Mouse (Mus musculus) G1E (cell line): ENCODE data around the gene St3gal2. TPM values are rescaled to one million over a fixed set of nuclear protein-coding genes. Genes with fewer than 3 reads are reported as not detected.
A peak's percentile ranks its signal among the peaks of the same experiment; 100 is the strongest.

ENCODE experiments used
- ATAC-seq: 2 replicates; pipeline ENCODE4 v1.8.0; 2016; ENCODE audit warnings: mild to moderate bottlenecking; ENCODE audit not compliant: insufficient number of reproducible peaks, poor library complexity, low FRiP score, severe bottlenecking; ENCODE audit errors: extremely low read depth
- DNase-seq: peaks from one replicate; pipeline ENCODE4 v3.0.0; 2012; ENCODE audit warnings: low spot score
- H3K27me3 ChIP-seq: 2 replicates; pipeline ENCODE4 v1.6.1; 2012; ENCODE audit warnings: mild to moderate bottlenecking, low read length, inconsistent platforms; ENCODE audit not compliant: insufficient read depth
- H3K36me3 ChIP-seq: replicated peaks from 2 replicates; pipeline ENCODE3; 2012; ENCODE audit warnings: mild to moderate bottlenecking, inconsistent platforms
- H3K4me1 ChIP-seq: 2 replicates; pipeline ENCODE4 v1.6.1; 2012; ENCODE audit warnings: low read depth, low read length, inconsistent platforms, mixed read lengths; ENCODE audit not compliant: insufficient read depth
- H3K4me3 ChIP-seq: 2 replicates; pipeline ENCODE4 v1.5.1; 2012; ENCODE audit warnings: low read depth, mild to moderate bottlenecking, inconsistent platforms, low read length, moderate library complexity, mixed read lengths
- H3K9me3 ChIP-seq: replicated peaks from 2 replicates; pipeline ENCODE4 v1.6.1; 2012; ENCODE audit warnings: inconsistent platforms
- CTCF ChIP-seq: IDR thresholded peaks from 2 replicates; pipeline ENCODE4 v1.5.1; 2012; ENCODE audit warnings: low read depth, low read length, inconsistent platforms, mixed read lengths
- GATA1 ChIP-seq: IDR thresholded peaks from 2 replicates; pipeline ENCODE4 v1.6.1; 2012; ENCODE audit warnings: borderline replicate concordance, low read length, inconsistent platforms, mixed read lengths
- GATA2 ChIP-seq: IDR thresholded peaks from 2 replicates; pipeline ENCODE4 v1.6.1; 2012; ENCODE audit warnings: low read depth, low read length, inconsistent platforms, borderline replicate concordance
- POLR2AphosphoS5 ChIP-seq: IDR thresholded peaks from 2 replicates; pipeline ENCODE4 v1.6.1; 2012; ENCODE audit warnings: low read depth, low read length, inconsistent platforms; ENCODE audit not compliant: insufficient replicate concordance
- TAL1 ChIP-seq: conservative IDR thresholded peaks from 2 replicates; pipeline ENCODE4 v1.6.1; 2012; ENCODE audit warnings: low read depth, low read length, inconsistent platforms, mixed read lengths
- polyA plus RNA-seq: library from polyadenylated mRNA; stranded (reverse); fragments of >175 nt; gene quantifications from 2 replicates; pipeline ENCODE4 v1.2.3, GENCODE M21; 2012
- total RNA-seq, 2 experiments: library from RNA; stranded (forward) in 1 of 2; stranded (reverse) in 1 of 2; fragments of 200-1000 nt in 1 of 2; fragments of >200 nt in 1 of 2; fragmentation: Nextera tagmentation in 1 of 2; gene quantifications; 2 replicates each; pipeline ENCODE4 v1.2.3; 2014 to 2017

Gene St3gal2
- total and polyA plus RNA-seq, 3 experiments: 22.8 to 124 (median 94.4) TPM

DNA sequence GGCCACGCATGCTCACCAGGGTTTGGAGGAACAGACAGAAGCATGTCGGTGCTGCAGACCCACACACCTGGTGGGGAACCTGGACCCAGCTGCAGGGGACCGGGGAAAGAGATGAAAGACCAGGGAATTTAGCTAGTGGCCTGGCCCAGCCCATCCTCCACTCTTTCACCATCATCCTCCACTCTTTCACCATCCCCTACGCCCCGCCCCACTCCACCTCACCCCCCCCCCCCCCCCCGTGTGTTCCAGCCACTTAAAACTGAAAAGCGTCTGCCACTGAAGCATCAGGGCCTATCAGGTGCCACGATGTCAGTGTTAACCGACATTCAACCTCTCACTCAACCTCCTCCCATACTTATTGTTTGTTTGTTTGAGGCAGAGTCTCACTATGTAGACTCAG is 24.5 kb upstream of the St3gal2 start:
- H3K36me3 ChIP-seq: peaks cover 87% of the 10 kb centered on the region

DNA sequence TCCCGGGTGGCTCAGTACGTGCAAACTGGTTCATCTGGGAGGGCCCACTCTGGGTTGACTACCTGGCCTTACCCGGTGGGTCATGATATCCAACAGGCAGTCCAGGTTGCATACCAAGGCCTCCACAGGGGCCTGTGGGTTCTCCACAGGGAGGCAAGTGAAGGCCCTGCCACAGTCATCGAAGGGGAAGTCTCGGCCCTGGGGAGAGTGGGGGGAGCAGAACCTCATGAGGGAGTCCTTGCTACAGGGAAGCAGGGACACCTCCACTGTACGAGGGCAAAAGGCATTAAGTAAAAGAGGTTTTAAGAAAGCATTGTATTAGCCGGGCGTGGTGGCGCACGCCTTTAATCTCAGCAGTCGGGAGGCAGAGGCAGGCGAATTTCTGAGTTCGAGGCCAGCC is 23.9 kb upstream of the St3gal2 start:
- DNase-seq (no peak), ATAC-seq (no peak)
- Histone ChIP-seq H3K27me3 (no peaks in the 10 kb centered on the region), H3K9me3 (no peaks in the 10 kb centered on the region), H3K4me3 (no peak overlapping the region), H3K36me3 (peaks cover 86% of the 10 kb centered on the region), H3K4me1 (peaks cover 23% of the 10 kb centered on the region)
- TF ChIP-seq CTCF (no peak), GATA2 (no peak), GATA1 (no peak), TAL1 (no peak), POLR2AphosphoS5 (no peak)

More for the DNA sequence above, 24.5 kb upstream of the St3gal2 start:
- ATAC-seq (no peak), DNase-seq (no peak)
- H3K27me3 ChIP-seq: no peaks in the 10 kb centered on the region
- H3K4me1 ChIP-seq: peaks cover 19% of the 10 kb centered on the region
- H3K4me3 ChIP-seq: no peak overlapping the region
- TF ChIP-seq GATA1 (no peak), CTCF (no peak), TAL1 (no peak), POLR2AphosphoS5 (no peak), GATA2 (no peak)
- no peaks in the 10 kb centered on the region for H3K9me3 ChIP-seq

DNA sequence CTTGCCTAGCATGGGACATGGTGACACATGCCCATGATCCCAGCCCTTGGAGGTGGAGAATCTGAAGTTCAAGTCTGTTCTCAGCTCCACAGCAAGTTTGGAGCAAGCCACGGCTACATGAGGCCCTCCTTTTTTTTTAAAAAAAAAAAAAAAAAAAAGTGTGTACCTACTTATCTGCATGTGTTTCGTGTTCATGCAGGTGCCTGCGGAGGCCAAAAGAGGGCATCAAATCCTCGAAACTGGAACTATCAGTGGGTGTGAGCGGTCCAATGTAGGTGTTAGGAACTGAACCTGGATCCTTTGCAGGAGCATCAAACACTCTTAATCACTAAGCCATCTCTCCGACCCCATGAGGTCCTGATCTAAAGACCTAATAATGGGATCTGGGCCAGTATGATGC is 22.2 kb upstream of the St3gal2 start:
- Histone ChIP-seq H3K36me3 (peaks cover 72% of the 10 kb centered on the region), H3K4me1 (peaks cover 32% of the 10 kb centered on the region), H3K4me3 (no peak overlapping the region), H3K27me3 (no peaks in the 10 kb centered on the region), H3K9me3 (no peaks in the 10 kb centered on the region)
- ATAC-seq (no peak), DNase-seq (no peak)
- no peak for TF ChIP-seq CTCF
- no peak for TF ChIP-seq POLR2AphosphoS5
- TF ChIP-seq GATA2: no peak

DNA sequence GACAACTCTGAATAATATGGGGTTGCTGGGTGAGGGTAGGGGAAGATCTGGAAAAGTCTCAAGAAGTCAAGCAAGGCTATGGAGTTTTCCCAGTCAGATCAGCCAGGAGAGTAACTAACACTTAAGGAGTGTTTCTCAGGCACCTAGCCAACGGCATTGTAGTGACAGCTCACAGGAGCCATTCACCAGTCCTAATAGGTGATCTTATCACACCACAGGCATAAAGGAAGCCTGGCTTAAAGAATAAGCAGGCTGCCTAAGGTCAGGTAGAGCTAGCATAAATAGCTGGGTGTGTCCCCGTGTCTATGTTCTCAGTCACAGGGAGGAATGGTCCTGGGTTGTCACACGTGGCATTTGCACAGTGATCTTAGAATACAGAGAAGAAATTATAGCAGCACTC is 18.7 kb upstream of the St3gal2 start:
- Histone ChIP-seq H3K36me3 (peaks cover 39% of the 10 kb centered on the region), H3K4me1 (peaks cover 23% of the 10 kb centered on the region), H3K27me3 (no peaks in the 10 kb centered on the region), H3K4me3 (no peak overlapping the region; the same call in 1 of the 2 replicates), H3K9me3 (no peaks in the 10 kb centered on the region)
- TF ChIP-seq CTCF (no peak), POLR2AphosphoS5 (no peak), GATA2 (no peak), GATA1 (no peak), TAL1 (no peak)
- peak; percentile 18 for DNase-seq
- ATAC-seq: no peak

DNA sequence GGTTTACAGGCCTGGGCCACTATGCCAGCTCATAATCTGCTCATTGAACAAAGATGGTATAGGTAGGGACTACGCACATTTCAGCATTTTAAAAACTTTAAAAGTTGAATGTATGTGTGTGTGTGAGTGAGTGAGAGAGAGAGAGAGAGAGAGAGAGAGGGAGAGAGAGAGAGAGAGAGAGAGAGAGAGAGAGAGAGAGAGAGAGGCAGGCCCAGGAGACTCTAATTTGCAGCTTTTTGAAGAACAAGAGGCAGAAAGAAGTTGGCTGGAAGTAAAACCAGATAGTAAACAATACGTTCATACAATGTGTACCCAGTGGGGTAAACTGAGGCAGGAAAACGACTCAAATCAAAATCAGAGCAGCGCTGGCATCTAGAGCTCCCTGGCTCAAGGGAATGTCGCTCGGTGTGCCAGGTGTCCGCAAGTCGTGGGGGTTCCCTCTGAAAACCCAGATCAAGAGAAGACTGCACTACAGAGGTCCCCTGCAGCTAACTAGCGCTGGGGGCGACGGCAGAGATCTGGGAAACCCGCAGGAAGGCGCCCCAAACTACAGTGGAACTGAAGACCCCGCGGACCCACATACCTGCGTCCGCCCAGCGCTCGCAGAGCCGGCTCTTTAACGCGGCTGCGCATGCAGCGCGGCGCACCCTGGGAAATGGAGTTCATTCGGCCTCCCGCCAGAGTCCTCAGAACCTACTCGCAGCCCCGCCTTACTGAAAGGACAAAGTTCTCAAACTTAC is 17.7 kb upstream of the St3gal2 start, which contains the start of gene Fuk:
Fuk (minus strand) TSS at position 650 of the 740 bp plus-strand sequence.
- no peaks in the 10 kb centered on the region for H3K9me3 ChIP-seq
- peaks cover 36% of the 10 kb centered on the region for H3K36me3 ChIP-seq
- DNase-seq (peak; percentile 81), ATAC-seq (peak; percentile 76)
- H3K4me1 ChIP-seq: peaks cover 31% of the 10 kb centered on the region
- H3K27me3 ChIP-seq: no peaks in the 10 kb centered on the region; the same call in 1 of the 2 replicates
- peak within 1 kb of the TSS; percentile 76 for H3K4me3 ChIP-seq
- TF ChIP-seq POLR2AphosphoS5: no peak
- no peak for TF ChIP-seq CTCF
- TF ChIP-seq GATA2: no peak
- TF ChIP-seq TAL1: no peak
- TF ChIP-seq GATA1: no peak

DNA sequence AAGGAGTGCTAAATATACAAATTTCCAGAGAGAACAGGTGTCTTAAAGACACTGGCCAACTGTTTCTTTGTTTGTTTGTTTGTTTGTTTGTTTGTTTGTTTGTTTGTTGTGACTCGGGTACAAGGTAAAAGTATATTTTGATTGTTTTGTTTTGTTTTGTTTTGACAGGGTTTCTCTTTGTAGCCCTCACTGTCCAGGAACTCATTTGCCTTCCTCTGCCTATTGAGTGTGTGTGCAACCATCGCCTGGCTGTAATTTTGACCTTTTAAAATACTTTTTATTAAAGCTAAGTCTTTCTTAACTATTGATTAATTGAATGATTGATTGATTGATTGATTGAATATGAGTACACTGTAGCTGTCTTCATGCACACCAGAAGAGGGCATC is 17.1 kb upstream of the St3gal2 start:
- Histone ChIP-seq H3K4me1 (peaks cover 34% of the 10 kb centered on the region), H3K4me3 (peak overlapping the region; percentile 76), H3K9me3 (no peaks in the 10 kb centered on the region), H3K27me3 (no peaks in the 10 kb centered on the region; the same call in 1 of the 2 replicates), H3K36me3 (peaks cover 30% of the 10 kb centered on the region)
- no peak for TF ChIP-seq GATA1
- no peak for TF ChIP-seq GATA2
- TF ChIP-seq TAL1: no peak
- no peak for TF ChIP-seq POLR2AphosphoS5
- TF ChIP-seq CTCF: no peak
- ATAC-seq (no peak), DNase-seq (no peak)

DNA sequence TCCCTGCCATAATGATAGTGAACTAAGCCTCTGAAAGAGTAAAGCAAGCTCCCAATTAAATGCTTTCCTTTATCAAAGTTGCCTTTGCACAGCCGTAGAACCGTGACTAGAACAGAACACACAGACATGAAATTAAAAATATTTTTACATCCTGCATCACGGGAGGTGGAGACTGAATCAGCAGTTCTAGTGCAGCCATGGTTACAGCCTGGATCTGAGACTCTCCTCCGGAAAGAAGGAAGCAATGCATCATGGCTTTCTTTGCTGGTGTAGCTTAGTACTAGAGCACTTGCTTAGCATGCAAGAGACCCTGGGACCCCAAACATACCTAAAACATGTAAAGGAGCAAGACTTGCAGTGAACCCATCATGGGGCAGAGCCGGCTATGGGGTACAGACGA is 14.3 kb upstream of the St3gal2 start:
- no peak for DNase-seq
- Histone ChIP-seq H3K4me3 (no peak overlapping the region), H3K36me3 (peaks cover 4% of the 10 kb centered on the region), H3K9me3 (no peaks in the 10 kb centered on the region), H3K4me1 (peaks cover 36% of the 10 kb centered on the region), H3K27me3 (no peaks in the 10 kb centered on the region; the same call in 1 of the 2 replicates)
- no peak for ATAC-seq
- TF ChIP-seq POLR2AphosphoS5: no peak
- TF ChIP-seq GATA1: no peak
- TF ChIP-seq TAL1: no peak
